Mouse (Mus musculus) heart, adult 9 months (tissue): ENCODE data around the gene Scel.
"Not testable (repeated sequence)": the region's sequence is repeated elsewhere in the genome, so short reads cannot be mapped to it uniquely, and the experiment has no call there.

Experiments used
- DNase-seq, 2 experiments: peaks; one replicate each; pipeline ENCODE4 v3.0.0; 2022; ENCODE audit warnings: low spot score in 2 of 2

Scel gene

DNA sequence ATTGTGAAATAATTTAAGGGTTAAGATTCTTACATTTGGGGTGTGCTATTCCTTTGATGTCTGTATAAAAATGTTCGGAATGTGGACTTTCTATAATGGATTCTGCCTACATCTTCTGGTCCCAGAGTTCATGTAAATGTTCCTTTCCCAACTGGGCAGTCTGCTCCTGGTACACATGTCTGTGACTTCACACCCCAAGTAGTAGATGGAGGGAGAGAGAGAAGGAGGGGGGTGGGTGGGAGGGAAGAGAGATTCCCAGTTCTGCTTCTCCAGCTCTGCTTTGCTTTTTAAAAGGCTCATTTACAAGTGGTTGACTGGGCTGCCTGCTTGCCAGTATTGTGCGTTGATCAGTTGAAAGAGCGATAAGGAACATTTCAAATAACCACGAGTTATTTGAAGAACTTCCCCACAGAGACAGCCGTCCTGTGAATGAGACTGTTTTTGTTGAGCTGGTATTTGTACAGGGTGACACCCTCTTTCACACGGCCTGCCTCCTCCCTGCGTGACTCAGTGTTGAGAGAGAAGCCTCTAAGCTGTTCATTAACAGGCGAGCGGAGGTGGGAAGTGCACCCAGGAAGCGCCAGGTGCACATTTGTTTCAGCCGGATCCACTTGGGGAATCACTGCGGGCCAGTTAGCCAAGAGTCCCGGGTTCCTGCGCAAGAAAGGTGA, at the start of gene Scel:
TSS of gene Scel (plus strand) at position 541 of the 671 bp plus-strand sequence.
- no peak for DNase-seq

- DNase-seq: peak; percentile 35 to 55
These were observed 44.3 kb upstream of the Scel start for GRCm38 (mm10) chr14:103468691-103469463.

- DNase-seq: peak; percentile 73 to 84
These were observed 43.6 kb upstream of the Scel start for GRCm38 (mm10) chr14:103469464-103470015.

DNA sequence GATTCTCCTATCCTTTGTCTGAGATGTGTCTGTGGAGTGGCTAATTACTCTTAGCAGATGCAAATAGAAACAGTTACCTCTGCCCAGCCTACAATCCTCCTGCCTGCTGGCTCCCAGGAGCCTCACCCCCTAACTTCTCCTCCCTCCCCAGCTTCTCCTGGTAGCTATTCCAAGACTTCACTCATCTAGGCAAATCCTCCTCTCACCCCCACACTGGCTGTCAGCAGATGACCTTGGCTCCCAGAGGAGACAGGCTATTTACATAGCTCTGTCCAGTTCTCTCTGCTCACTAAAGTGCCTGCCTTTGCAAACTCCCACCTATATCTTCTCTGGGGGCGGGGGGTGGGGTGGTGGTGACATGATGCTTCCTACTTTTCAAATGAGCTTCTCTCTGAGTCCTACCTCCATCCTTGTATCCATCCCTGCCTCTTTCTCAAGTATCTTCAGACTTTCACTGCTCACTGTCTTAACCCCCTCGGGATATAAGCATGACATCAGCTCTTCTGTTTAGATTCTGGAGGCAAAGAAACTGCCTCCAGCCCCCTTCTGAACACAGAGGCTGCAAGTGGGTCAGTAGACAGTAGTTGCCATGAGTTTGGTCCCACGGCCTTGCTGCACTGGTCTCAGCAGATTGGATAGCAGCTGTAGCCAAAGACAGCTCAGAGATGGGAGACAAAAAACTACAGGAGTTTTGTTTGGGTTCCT, 41.9 kb upstream of the Scel start:
- no peak for DNase-seq

DNA sequence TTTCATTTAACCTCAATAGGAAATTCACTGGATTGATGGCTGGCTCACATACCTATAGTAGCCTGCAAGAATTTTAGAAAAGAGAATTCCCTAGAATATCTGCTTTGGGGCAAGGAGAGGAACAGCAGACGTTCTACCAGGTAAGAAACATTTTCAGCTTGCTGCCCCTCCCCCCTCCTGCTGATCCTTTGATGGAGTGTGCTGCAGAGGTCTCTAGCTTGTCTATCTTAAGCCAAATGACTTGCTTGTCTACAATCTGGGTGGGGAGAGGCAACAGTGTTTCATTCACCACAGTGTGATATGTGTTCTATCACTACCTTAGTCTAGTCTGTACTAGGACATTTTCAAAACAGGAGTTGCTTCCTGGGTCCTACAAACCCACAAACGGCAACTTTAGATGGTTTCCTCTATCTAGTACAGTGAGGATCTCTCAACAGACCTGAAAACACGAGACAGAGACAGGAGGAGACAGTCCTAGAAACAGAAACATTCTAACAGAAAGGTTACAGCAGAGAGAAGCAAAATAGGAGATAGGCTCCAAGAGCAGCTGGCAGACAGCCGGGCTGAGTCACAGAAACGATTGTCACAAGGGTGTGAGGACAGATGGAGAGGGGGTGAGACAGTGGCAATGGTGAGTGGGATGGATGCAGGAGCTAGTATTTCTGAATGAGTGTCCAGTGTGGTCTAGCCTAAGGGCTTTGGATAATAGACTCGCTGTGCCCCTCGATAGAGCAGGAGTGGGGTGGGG, 41.2 kb upstream of the Scel start:
- DNase-seq: peak; percentile 24 to 61

DNA sequence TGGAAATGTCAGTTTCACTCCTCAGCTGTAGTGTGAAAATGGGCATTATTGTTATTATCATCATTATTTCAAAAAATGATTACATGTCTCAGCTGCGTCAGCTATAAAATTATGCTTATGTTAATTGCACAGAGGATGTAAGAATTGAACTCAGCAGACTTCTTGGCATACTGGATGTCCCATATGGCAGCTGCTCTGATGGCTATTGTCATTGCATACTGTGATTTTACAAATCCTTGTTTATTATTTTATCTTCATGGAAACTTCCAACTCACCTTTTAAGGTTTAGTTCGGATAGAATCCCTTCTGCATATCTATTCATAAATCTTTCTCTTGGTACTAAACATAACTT, 40.6 kb upstream of the Scel start:
- DNase-seq: no peak

DNA sequence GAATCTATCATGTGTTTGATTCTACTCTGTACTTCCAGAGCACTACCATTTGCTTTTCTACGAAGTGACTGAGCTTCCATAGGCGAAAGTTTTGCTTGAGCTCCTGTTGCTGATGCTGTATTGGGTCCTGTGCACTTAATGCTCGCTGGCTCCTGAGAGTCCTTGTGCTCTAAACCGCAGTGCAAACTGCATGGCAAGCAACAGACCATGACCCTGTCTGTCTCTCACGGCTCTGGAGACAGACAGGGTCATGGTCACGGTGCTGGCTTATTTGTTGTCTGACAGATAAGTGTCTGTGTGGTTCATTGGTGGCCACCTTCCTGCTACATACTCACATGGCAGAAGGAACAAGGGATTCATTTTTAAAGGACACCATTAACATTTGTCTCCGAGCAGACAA, 37.8 kb upstream of the Scel start:
- no peak for DNase-seq

DNA sequence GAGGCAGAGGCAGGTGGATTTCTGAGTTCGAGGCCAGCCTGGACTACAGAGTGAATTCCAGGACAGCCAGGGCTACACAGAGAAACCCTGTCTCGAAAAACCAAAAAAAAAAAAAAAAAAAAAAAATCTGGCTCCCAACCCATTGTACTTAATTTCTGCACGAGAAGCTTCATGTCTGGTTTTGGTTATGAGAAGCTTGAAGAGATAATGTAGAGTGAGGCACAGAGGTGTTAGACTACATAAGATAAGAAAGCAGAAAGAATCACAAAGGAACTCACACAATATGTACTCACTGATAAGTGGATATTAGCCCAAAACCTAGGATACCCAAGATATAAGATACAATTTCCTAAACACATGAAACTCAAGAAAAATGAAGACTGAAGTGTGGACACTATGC, 36.9 kb upstream of the Scel start:
- DNase-seq: not testable (repeated sequence)

- no peak for DNase-seq
These were observed 35.9 kb upstream of the Scel start for GRCm38 (mm10) chr14:103477281-103477680.

- peak in 1 of 2 experiments; percentile 41 for DNase-seq
These were observed 35.2 kb upstream of the Scel start for GRCm38 (mm10) chr14:103477959-103478358.

DNA sequence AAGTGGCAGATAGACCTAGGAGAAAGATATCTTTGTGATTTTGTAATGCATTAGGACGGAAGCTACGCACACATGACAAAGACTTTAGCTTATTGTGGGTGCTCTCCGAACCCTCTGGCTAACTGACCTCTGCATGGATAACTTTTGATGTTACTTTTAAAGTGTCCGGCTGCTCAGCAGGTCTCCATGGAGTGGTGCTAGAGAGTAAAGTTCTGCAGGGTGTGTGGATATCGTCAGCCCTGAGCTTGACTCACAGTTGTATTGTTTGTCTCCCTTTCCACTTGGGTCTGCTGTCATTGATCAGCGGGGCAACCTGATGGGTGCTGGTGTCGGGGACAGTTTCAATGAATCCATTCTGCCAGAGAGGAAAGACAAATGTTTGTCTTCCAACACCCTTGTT, 33.7 kb upstream of the Scel start:
- DNase-seq: no peak

DNA sequence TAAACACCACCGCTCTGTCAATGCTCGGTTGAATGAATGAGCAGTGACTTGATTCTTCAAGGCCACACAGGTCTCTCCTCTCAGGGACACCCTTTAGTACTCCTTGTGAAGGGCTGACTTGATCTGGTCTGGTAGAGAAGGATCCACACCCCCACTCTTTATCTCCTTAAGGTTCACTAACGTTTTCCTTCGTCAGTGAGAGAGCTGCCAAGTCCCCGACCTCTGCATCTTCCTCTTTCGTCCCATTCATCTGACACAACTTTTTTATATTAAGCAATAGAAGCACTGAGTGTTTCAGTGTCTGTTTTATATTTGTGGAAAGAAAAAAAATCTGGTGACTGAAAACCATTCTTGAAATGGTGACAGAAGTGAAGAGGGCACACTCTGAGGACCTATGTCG, 31.6 kb upstream of the Scel start:
- no peak for DNase-seq

DNA sequence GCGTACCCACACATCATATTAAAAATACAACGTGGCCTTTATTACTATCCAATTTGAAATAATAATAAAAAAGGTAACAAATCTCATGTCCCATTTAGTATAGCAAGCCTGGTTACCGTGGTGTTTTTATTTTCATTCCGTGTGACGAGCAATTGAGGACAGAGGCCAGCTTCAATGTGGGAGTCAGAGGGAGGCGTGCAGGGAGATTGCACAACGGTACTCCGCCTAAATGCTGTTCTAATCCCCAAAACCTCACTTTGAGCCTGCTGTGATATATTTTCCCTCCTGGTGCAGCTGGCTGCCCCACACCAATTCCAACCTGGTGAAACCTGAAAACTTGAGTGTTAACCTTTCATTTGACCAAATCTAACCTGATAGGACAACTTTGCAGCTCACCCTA, 27.5 kb upstream of the Scel start:
- no peak for DNase-seq

- DNase-seq: no peak
These were observed 26.2 kb upstream of the Scel start for GRCm38 (mm10) chr14:103486974-103487373.

DNA sequence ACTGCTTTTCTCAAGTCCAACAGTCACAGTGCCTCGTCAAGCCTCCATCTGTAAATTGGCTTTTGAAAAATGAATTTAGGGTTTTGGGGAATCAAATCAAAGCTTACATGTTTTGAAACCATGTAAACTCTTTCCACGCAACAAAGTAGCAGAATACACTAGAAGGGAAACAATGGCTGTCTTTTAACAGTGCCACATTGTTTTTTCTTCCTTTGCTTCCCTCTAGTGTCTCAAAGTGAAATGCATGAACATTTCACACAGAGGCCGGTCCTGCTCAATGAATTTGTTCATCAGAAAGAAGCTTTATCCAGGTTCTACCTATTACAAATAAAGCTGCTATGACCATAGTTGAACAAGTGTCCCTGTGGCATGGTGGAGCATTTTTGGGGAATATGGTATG, 24.5 kb upstream of the Scel start:
- DNase-seq: peak in 1 of 2 experiments; percentile 22

- no peak for DNase-seq
These were observed 14.9 kb upstream of the Scel start for GRCm38 (mm10) chr14:103498199-103498598.

GRCm38 (mm10) chr14:103498613-103499012, 14.5 kb upstream of the Scel start:
- no peak for DNase-seq

- no peak for DNase-seq
These were observed 14.1 kb upstream of the Scel start for GRCm38 (mm10) chr14:103499060-103499459.

GRCm38 (mm10) chr14:103500309-103500708, 12.8 kb upstream of the Scel start:
- DNase-seq: no peak

DNA sequence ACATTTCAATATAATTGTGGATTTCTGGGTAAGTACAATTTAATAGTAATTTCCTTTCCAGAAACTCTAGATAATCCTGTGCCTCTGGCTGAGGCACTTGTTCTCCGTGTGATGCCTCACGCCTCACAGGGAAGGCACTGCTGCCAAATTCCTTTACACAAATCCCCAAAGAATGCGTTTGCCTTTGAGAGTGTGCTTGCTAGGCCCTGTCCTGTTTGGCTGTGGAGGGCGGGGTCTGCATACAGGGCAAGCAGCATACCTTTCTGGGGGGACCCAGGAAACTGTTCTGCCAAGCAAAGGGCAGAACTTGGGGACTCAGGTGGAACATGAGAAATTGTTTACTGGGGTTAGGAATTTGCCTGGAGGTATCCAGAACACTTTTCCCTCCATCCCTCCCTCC, 12.2 kb upstream of the Scel start:
- DNase-seq: no peak

GRCm38 (mm10) chr14:103504514-103504913, 8.6 kb upstream of the Scel start:
- no peak for DNase-seq

DNA sequence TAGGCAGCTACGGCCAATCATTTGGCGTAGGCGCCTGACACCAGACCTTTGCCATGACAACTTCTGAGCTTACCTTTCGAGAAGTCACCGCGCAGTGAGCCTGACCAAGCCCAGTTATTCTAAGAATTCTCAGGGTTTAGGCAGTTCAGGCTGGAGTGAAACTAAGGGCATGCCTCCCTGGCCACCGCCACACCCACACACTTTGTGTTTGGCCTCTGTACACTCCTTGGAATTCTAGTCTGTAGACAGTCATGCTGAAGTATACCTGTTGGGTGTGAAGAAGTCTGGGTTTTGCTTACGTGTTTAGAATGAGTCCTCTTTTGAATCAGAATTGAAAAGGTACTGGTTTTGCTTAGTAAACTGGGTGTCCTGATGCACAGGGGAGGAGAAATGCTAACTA, 3.6 kb upstream of the Scel start:
- no peak for DNase-seq
